Mouse (Mus musculus) kidney, postnatal 14 days (tissue): Measurements from ENCODE around the gene Prx.
A peak's percentile ranks its signal among the peaks of the same experiment; 100 is the strongest.

Experiments
- DNase-seq: peaks from one replicate; pipeline ENCODE4 v3.0.0; 2022; ENCODE audit warnings: mixed read lengths

Prx gene

DNA sequence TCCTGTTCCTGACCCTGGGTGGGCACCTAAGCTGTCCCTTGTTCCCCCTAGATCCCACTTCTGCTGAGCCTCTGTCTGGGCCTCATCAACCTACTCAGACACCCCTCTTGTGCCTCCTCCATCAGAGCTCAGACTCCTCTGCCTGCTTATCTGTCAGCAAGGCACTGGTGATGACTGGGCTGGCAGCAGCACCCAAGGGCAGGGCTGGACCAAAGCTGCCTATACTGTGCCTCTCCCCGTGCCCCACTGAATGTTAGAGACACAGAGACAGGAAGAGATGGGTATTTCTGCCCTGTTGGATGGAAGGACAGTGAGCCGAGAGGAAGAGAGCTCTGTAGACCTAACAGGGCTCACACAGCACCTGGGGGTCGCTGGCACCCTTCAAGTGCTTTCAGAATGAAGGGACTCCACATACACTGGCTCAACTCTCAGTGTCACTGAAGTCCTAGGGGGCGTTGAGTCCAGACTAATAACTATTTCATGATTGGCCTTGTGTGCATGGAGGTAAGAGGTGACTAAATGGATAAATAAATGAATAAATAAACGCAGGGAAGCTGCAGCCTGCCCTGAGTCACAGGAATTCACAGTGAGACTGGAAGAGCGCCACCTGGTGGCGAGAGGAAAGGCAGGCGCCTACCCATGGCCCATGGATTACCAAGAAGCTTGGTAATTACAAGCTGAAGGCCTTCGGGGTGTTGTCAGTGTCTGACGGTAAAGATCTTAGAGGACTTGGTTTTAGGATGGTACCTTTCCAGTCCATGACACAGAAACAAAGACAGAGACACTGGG, 27.1 kb downstream of the Prx start:
- DNase-seq: peak; percentile 84

GRCm38 (mm10) chr7:27529070-27529469, 29.9 kb downstream of the Prx start:
- DNase-seq: no peak

DNA sequence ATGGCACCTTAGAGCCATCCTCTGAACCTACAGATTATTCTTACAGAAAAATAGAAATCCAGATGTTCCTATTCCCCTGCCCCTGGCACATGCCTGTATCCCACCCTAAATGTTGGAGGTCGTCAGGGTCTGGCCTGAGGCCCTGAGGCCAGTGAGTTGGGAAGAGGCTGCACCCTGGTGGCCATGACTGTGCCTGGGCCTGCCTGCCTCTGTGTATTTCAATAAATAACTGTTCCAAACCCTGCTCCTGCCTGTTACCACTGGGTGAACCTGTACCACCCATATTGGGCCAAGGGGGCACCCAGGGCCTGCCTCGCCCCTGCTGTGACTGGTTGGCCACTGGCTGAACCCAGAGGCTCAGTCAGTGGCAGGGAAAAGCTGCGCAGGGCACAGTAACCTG, 31.8 kb downstream of the Prx start:
- no peak for DNase-seq

DNA sequence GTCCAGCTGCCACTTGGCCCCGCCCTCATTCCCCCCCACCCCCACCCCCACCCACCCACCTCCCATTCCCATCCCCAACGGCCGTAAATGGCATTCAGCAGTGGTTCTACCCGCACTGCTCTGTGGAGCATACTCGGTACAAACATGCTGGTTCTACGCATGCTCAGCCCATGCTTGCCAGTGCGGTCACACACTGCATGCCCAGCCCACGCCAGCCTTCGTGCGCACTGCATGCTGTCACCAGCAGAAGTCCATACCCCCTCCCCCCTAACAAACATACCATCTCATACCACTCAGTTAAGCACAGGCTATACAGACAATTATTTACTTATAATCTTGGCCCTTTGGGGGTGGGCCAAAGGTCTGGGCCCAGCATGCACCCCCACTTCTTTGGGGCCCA, 32.6 kb downstream of the Prx start:
- no peak for DNase-seq

- no peak for DNase-seq
Observed at GRCm38 (mm10) chr7:27532480-27533050, 33.4 kb downstream of the Prx start.

GRCm38 (mm10) chr7:27535386-27535785, 36.3 kb downstream of the Prx start:
- DNase-seq: no peak

DNA sequence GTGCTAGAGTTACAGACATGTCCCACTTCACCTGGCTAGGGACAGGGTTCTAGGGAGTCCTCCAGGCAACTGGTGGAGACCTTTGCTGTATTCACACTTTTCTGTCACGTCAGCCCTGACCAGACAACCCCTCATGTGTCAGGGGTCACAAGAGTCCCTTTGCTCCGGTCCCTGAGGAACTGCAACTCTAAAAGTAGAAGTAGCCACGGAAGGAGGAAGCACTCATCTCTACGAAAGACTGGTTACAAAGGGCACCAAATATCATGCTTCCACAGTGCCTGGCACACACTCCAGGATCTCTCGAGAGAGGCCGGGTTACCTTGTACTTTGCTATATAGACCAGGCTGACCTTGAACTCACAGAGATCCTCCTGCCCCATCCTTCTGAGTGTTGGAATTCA, 37.5 kb downstream of the Prx start:
- no peak for DNase-seq

DNA sequence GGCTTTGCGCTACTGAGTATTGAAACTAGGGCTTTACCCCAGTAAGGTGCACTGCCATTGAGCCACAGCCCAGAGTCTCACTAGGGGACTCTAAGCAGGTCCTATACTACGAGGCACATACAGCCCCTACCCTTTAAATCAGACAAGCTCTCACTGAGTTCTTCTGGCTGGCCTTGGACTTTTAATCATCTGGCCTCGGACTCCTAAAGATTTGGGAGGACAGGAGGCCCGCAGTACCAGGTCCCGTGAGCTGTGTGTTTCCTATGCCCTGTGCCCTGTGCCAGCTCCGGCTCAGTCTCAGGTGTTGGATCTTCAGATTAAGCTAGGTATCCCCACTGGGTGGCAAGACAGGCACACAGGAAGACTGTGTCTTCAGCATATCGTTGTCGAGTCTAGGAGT, 38.9 kb downstream of the Prx start:
- no peak for DNase-seq

DNA sequence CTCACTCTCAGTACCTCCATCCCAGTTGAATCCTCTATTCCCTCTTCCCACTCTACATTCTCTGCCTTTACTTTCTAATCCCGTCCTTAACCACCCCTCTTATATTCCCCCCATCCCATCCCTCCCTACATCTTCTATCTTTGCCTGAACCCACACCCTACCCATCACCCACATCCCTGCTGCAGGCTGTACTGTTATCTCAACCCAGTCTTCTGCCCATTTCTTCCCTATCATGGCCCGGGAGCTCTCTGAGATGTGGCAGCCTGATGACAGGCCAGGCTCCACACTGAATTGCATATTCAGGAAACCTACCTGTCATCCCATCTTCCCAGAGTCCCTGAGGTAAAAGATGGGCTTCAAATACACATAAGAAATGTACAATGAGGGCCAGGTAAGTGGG, 39.7 kb downstream of the Prx start:
- no peak for DNase-seq

DNA sequence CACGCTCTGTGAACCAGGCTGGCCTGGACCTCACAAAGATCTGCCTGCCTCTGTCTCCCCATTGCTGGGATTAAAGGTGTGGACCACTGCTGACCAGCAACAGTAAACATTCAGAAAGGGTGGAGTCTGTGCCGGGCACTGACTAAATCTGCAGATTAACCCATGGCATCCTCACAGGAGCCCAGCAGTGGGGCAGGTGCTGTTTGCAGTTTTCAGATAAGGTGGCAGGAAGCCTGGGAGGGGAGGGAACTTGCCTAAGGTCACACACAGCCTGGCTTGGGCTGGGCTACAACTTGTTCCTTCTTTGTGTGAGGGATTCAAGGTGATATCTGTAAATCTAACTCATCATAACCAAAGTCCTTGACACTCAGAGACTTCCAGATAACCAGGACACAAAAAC, 41.4 kb downstream of the Prx start:
- no peak for DNase-seq

DNA sequence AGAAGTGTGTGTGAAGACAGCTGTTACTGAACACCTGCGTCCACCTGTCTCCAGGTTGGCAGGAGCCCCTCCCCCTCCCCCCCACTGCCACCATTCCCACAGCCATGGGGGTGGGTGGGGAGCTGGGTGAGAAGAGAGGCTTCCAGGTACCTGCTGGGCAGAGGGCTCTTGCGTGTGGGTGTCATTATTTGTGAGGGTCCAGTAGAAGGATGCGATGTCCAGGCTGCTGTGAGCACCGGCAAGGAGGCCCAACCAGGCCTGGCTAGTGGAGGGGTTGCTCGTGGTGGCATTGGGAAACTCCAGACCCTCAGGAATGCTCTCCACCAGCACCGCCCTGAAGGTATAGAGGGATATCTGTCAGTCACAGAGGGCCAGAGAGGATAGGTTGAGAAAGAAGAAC, 41.8 kb downstream of the Prx start:
- DNase-seq: no peak

DNA sequence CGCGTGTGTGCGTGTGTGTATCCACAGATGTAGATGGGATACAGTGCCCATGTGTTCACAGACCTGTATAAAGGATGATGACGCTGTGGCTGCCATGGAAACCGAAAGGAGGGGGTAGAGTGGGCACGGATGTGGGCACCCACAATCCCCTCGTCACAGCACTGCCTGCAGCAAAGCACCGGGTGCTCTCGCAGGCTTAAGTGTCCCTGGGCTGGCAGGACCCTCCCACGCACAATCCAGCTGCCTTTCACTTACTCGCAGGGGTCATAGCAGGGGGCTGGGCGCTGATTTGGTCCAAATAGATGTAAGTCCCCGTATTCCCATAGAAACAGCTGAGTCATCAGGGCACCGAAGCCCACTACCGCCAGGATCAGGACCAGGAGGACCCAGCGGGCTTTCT, 42.3 kb downstream of the Prx start:
- no peak for DNase-seq

GRCm38 (mm10) chr7:27541922-27542321, 42.8 kb downstream of the Prx start:
- no peak for DNase-seq

DNA sequence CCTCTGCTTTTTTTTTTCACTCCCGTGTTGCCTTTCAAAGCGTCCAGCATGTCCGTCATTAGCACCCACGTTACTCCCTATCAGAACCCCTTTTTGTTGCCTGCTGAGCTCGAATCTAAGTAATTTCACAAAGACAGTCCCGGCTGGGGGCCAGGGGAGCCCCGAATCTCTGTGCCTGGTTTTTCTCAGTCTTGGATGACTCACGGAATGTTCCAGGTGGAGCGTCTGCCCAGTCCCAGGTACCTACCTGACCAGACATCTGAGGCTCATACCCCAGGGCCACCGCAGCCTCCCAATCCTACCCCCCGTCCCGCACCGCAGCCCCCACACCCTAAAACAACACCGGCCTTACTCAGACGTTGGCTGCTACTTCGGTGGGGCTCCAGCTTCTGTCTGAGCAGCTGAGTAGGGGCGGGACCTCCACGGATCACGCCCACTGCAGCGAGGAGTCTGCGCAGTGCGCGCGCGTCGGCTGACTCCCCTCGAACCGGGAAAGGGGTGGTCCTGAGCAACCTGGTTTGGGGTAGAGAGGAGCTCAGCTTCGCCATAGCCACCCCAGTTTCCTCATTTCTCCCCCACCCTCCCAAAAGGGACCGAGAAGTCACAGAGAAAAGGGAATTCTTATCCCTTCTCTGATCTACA, 43.4 kb downstream of the Prx start:
- peak; percentile 90 for DNase-seq

GRCm38 (mm10) chr7:27543065-27543464, 43.9 kb downstream of the Prx start:
- DNase-seq: no peak

GRCm38 (mm10) chr7:27543851-27544250, 44.7 kb downstream of the Prx start:
- DNase-seq: no peak

DNA sequence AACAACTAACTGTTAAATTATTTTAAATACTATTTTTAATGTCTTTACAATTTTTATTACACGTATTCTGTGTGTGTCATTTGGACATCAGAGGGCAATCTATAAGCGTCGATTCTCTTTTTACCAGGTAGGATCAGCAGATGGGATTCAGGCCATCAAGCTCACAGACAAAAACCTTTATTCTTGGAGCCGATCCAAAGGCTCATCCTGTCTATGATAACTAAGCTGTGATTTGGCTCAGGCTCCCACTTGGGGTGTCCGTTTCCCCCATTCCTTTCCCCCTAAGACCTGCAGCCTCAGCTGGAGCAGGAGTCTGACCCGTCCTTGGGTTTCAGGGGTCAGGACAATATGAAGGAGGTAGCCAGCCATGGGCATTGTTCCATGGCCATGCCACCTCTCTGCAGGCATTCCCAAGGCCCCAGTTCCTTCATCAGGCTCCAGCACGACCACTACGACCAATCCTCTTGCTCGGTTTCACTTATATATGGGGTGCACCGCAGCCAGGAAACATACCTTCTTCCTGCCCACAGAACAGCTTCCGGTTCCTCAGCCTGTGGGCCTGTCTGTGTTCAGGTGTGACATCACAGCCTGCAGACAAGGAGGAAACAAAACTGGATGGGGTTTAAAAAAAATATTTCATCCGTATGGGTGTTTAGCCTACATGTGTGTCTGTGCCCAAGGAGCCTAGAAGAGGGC, 45.7 kb downstream of the Prx start:
- no peak for DNase-seq

GRCm38 (mm10) chr7:27549597-27549996, 50.5 kb downstream of the Prx start:
- no peak for DNase-seq

GRCm38 (mm10) chr7:27552070-27552469, 52.9 kb downstream of the Prx start:
- no peak for DNase-seq

DNA sequence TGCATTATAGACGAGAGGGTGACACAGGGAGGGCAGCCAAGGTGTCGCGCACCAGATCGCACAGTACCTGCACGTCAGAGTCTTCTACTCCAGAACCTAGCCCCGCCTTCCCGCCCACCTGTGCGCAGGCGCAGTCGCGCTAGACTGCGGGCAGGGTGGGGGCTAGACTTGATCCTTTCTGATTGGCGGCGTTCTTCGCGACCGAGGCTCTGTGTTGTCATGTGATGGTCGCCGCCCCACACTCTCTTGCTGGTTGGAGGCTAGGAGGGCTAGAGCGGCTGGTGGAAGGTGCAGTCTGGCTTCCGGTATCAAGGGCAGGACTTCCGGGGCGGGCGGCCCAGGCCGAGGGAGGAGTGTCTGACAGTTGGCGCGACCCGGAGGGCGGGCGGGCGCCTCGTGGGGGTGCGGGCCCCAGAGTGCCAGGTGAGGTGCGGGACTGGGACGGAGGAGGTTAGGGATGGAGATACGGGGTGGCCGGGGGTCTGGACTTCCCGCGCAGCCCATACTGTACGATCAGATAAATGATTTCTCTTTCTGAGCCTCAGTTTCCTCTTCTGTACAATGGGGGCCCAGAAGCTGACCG, 53.9 kb downstream of the Prx start, which contains the start of the genes Pld3 and 2310022A10Rik:
Gene Pld3 (minus strand): TSS at position 288 of the 583 bp plus-strand sequence.
Gene 2310022A10Rik (plus strand): TSS at position 303 of the 583 bp plus-strand sequence.
- peak; percentile 98 for DNase-seq

DNA sequence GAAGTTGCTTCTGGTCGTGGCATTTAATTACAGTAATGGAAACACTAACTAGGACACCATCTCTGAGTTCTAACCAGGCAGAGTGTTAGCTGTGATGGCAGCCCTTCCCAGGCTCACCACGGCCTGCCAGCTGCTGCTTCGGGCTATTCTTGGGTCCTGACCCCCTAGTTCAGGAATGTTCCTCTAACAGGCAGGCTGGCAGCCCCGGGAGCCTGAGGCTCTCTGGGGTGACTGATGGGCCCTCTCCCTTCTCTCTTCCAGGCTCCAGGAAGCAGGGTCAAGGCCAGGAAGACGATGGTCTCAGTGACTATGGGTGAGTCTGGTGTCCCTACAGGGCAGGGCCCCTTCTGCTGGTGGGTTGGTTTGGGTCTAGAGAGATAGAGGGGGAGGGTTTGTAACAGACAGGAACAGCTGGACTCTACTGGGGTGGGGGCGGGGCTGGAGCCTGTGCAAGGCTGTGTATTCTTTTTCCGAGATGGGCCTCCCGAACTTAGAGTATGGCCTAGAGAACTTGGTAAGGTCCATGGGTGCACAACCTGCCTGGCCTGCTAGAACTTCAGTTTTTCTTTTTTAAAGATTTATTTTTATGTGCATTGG, 61.3 kb downstream of the Prx start:
- DNase-seq: no peak

GRCm38 (mm10) chr7:27560978-27561377, 61.9 kb downstream of the Prx start:
- DNase-seq: no peak
